Mouse (Mus musculus) stomach, postnatal 0 days (tissue): Measurements from ENCODE around the gene Usp2.

ENCODE experiments used
- CTCF ChIP-seq: IDR thresholded peaks from 2 replicates; pipeline ENCODE4 v1.5.1; 2016; ENCODE audit warnings: antibody characterized with exemption, low read depth, mild to moderate bottlenecking, moderate library complexity
- EP300 ChIP-seq: optimal IDR thresholded peaks from 2 replicates; pipeline ENCODE3; 2016; ENCODE audit warnings: antibody characterized with exemption

GRCm38 (mm10) chr9:44135731-44136411 is 69.0 kb downstream of the Usp2 start:
- no peak for TF ChIP-seq CTCF
- no peak for TF ChIP-seq EP300
